Mouse (Mus musculus): ENCODE results near the gene Hopx.

Gene Hopx

GRCm38 (mm10) chr5:77132457-77133135 is 17.7 kb upstream of the Hopx start:
- peak; percentile 42 for DNase-seq (ENCODE audit: low read depth, low spot score)

GRCm38 (mm10) chr5:77131879-77132278 is 17.0 kb upstream of the Hopx start:
- DNase-seq (ENCODE audit: low read depth, low spot score) = no peak

DNA sequence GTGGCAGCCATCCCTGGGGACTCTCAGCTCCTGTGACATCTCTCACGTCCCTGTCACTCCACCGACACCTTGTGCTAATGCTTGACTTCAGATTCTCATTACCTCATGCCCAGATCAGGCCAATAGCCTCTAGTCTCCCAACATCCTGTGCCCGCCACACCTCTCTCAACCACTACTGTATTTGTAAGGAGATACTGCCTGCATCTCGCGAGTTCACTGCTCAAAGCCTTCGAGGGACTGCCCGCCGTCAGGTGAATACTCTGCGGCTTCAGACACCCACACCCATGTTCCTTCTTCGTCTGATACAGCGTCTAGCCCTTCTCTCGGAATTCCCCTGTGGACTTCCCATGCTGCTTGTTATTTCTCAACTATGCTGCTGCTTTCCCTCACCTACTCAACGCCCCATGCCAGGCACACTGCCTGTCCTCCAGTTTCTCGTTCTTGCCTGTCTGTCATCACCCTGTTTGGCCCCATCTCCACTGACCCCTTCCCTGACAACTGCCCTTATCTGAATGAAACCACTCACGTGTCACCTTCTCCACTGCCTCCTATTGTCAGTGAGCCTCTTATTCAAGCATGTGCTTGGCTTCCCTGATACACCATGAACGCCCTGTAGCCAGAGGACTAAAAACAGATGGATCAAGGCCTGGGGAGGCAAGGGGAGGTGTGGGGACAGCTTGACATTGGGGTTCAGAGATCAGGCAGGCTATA is 15.5 kb upstream of the Hopx start:
- DNase-seq (ENCODE audit: low read depth, low spot score) = no peak

DNA sequence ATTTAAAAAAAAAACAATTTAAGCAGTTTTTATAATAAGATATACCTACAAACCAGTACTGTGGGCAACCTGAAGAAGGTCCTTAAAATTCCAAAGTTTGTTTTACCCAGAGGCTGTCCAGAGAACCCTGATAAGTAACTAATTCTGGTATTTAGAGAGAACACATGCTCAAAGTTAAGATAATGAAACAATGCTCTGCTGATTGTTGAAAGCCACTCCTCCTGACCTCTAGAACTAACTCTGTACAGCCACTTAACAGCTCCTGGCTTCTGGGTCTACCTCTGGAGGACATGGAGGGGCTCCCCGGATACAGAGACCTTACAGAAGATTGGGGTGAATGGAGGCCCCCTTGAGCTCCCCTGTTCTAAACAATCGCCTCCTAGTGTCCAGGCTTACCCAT is 15.0 kb upstream of the Hopx start:
- no peak for DNase-seq (ENCODE audit: low read depth, low spot score)

- no peak for DNase-seq (ENCODE audit: low read depth, low spot score)
Observed at GRCm38 (mm10) chr5:77128854-77129253, 13.9 kb upstream of the Hopx start.

GRCm38 (mm10) chr5:77126415-77126968 is 11.6 kb upstream of the Hopx start:
- DNase-seq (ENCODE audit: low read depth, low spot score) = no peak

DNA sequence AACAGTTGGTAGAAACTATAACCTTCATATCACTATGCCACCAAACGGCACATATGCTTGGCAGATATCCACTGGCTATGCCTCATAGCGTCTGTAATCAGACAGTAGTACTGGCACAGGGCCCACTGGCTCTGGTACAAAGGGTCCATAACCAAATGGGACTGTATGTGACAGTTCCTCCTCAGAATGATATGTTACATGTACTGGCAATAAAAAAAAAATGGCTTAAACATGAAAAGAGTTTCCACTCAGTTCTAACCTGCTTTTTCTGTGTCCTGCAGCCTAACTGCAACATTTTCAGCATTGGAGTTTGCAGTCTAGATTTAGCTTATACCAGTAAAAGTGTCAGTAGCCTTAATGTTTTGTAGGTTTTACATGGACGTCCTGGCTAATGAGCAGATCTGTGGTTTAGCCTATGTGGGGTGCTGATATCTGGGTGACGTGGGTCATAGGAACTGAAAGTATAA is 9.9 kb upstream of the Hopx start:
- no peak for DNase-seq (ENCODE audit: low read depth, low spot score)

GRCm38 (mm10) chr5:77124165-77124564 is 9.2 kb upstream of the Hopx start:
- no peak for DNase-seq (ENCODE audit: low read depth, low spot score)

DNA sequence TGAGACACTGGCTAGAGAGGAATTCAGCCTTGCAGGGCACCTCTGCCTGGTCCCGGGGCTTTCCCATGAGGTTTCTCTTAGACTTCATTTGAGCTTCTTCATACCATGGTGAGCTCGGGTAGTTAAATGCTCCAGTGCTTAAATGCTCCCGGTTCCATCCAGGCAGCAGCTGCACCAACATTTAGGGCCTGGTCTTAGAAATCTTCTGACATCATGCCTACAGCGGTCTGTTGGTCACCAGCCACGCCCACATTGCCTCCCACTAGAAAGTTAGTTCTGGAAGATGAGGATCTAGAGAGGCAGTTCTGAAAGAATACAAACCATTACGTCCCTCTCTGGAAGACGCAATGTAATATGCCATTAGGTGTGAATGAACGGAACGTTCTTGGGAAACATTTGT is 8.7 kb upstream of the Hopx start:
- DNase-seq (ENCODE audit: low read depth, low spot score) = no peak

DNA sequence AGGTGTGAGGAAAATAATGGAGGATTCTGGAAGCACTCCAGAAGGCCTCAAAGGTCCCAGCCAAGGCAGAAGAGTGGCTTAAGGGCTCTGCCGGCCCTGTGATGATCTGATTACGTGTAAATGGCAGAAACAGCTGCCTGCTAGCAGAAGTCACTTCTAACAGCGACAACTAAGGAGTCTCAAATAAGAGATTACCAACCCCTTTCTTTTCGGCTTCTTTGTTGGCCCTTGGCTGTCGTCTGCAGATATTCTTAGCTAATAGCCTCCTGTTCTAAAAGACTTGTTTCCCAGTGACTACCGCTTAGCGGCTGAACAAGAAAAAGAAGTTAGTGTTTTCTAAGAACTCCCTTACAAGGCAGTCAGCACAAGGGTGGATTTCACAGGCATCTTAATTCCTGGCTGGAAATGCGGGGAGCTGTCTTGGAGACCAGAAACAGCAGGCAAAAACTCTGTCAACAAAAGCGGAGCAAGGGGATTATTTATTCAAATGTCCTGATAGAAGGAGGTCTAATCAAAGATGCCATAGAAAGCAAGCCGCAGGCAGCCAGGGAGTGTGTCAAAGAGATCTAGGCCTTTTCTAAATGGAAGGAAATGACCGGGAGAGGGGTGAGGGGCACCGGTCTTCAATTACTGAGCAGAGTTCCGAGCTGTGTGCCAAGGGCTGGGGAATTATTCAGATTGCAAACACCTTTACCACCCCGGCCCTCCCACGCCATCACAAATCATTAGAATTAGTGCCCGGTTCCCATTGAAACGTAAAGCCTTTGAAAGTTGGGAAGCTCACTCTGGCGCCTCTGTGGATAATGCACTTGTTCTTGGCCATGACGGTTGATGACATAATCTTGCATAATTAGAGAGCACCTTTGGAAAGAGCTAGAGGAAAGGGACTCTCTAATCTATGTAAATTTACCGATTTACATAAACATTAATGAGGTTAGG is 7.6 kb upstream of the Hopx start:
- DNase-seq (ENCODE audit: low read depth, low spot score) = no peak

DNA sequence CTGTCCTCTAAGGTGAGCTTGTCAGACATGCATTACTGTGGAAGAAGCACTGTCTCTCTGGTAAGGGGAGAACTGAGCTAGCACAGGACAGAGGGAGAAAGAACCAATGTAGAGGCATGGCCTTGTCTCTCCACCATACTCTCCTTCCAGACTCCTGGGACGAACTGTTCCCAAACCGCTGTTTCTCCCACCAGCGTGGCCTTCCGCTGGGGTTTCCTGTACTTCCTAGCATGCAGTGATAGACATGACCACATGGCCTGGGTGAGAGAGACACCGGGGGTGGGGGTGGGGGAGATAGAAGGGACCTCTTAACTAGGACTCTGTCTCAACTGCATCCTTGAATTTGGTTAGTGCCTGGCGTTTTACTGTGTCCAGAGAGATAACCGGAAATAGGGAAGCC is 5.8 kb upstream of the Hopx start:
- DNase-seq (ENCODE audit: low read depth, low spot score) = no peak

GRCm38 (mm10) chr5:77119475-77120422 is 4.8 kb upstream of the Hopx start:
- no peak for DNase-seq (ENCODE audit: low read depth, low spot score)

DNA sequence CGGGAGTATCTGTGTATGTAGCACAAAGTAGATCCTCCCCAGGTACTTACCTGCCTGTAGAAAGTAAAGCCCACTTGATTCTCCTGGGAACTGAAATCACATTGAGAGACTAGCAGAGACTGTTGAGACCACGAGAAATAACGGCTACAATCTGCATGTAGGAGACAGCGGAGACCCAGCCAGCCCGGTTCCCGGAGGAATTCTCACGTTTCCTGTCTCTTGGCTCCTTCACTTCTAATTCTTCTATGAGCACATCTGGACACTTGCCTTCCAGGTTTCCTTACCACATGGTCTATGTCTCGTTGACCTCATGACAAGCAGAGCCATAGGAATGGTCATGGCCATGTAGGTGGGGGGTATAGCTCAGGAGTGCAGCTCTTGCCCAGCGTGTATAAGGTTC is 811 bp upstream of the Hopx start:
- DNase-seq (ENCODE audit: low read depth, low spot score) = no peak

- DNase-seq (ENCODE audit: low read depth, low spot score) = no peak
Observed at GRCm38 (mm10) chr5:77113773-77114172, 1.1 kb downstream of the Hopx start.

DNA sequence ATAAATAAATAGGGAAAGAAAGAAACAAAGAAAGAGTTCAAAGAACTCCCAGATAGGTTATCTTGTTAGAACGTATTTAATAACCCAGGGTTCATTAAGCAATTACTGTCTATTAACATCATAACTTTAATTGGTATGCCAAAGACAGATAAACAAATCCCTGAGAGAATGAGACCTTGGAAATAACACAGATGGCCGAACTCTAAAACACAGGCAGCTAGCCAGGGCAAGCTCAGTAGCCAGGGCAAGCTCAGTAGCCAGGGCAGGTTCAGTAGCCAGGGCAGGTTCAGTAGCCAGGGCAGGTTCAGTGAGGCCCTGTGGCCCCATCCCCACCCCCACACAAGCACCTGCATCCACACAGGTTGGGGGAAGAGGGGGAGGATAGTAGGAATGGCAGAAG is 2.9 kb downstream of the Hopx start:
- DNase-seq (ENCODE audit: low read depth, low spot score) = no peak

DNA sequence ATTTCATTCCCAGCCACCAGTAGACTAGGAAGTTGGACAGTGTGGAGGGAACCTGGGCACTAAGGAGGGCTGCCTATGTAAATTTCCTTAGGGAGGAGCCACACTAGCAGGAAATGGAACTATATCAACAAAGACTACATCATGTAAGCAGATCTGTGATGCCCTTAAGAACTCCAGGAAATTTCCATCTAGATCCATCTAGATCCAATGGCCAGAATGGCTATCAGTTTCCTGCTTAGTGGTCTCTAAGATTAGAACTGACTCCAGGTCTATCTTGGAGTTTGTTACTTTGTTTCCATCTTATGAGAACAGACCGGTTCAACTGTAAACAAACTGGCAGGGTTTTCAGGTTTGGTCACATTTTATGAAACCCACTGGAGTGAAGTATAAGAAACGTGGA is 5.1 kb downstream of the Hopx start:
- DNase-seq (ENCODE audit: low read depth, low spot score) = no peak

GRCm38 (mm10) chr5:77108806-77109205 is 6.1 kb downstream of the Hopx start:
- no peak for DNase-seq (ENCODE audit: low read depth, low spot score)

GRCm38 (mm10) chr5:77107146-77107822 is 7.6 kb downstream of the Hopx start:
- no peak for DNase-seq (ENCODE audit: low read depth, low spot score)

GRCm38 (mm10) chr5:77102522-77103365 is 12.2 kb downstream of the Hopx start:
- DNase-seq (ENCODE audit: low read depth, low spot score) = no peak
